13 mouse cellular contexts compared by ENCODE assay signal in the genomic region with DNA sequence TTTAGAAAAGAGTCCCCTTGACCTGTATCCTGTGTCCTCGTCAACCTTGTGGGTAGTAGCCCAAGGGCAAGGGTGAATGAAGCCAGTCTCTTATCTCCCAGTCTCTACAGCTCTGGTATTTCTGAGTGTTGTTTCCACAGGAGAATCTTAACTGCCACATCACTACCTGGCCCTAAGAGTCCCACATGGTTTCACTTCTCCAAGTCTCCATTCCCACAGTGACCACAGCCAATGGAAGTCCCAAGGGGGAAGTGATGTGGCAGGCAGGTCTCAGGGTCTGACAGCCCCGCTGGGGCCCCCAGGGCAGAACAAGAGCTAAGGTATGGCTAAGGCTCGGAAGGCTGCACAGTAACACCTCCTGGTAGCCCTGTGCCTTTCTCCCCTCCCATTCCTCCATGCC. TPM values are rescaled to one million over a fixed set of nuclear protein-coding genes. Genes with fewer than 3 reads are reported as not detected.
"Had no signal": no experiment of that assay in that cellular context is flagged by ENCODE, and none has a peak within 500 bp of the region (broad histone marks: within the 10 kb centered on the region; RNA-seq: fewer than 3 reads in every experiment).

No protein-coding gene starts in this region.

- H3K9ac ChIP-seq: limb, embryonic 15.5 days; liver, embryonic 15.5 days; lung, embryonic 14.5 days had no signal

- H3K36me3 ChIP-seq: limb, embryonic 15.5 days; liver, embryonic 15.5 days had no signal

- H3K4me2 ChIP-seq: limb, embryonic 15.5 days; liver, embryonic 15.5 days; lung, embryonic 14.5 days had no signal

- H3K9me3 ChIP-seq: limb, embryonic 15.5 days; liver, embryonic 15.5 days had no signal

- H3K27me3 ChIP-seq: limb, embryonic 15.5 days; liver, embryonic 15.5 days had no signal

- H3K4me1 ChIP-seq: limb, embryonic 15.5 days had no signal

- H3K4me3 ChIP-seq: limb, embryonic 15.5 days; liver, embryonic 15.5 days had no signal

- DNase-seq: kidney, adult 8-10 months; kidney, postnatal 25 days; layer of hippocampus, adult 9-11 months; layer of hippocampus, postnatal 36 days; lung, embryonic 14.5 days; lung, postnatal 10 days; lung, postnatal 4 days; midbrain, embryonic 14.5 days; right cerebral cortex, postnatal 14 days; thymus, adult 18-20 months; thymus, postnatal 14 days had no signal

- H3K27ac ChIP-seq: limb, embryonic 15.5 days; liver, embryonic 15.5 days had no signal

RNA-seq across cellular contexts. Expression of a gene that starts 3.1 kb away (rescaled TPM):
- polyA plus RNA-seq: lung, embryonic 14.5 days; midbrain, embryonic 14.5 days had no signal
